Mouse (Mus musculus) left cerebral cortex, adult 6 months (tissue): ENCODE measurements around the gene Ctns. TPM values are rescaled to one million over a fixed set of nuclear protein-coding genes. Genes with fewer than 3 reads are reported as not detected.

Experiments
- long read RNA-seq, 2 experiments: library from polyadenylated mRNA; unstranded; transcript quantifications; one replicate each; pipeline ENCODE4 v2.0.0; 2019 to 2020
- polyA plus RNA-seq: library from polyadenylated mRNA; unstranded; fragments of <200 nt; fragmentation: Nextera tagmentation; gene quantifications from 2 replicates; pipeline ENCODE4 v1.2.3, GENCODE M21; 2021

Gene Ctns
- polyA plus RNA-seq, result 4.9 and 5.3 TPM in 2 replicates
- long read RNA-seq, experiment 1, transcript Ctns-201 (11 exons, 2,570 nt), result major isoform, 12 of 32 reads
- long read RNA-seq, experiment 1, partial matches to known transcripts, result 3 of 32 reads
- long read RNA-seq, experiment 1, other reads (novel, unspliced or antisense), result 15 of 32 reads
- long read RNA-seq, experiment 2, partial matches to known transcripts, result 2 of 4 reads
- long read RNA-seq, experiment 2, other reads (novel, unspliced or antisense), result 0 of 4 reads

DNA sequence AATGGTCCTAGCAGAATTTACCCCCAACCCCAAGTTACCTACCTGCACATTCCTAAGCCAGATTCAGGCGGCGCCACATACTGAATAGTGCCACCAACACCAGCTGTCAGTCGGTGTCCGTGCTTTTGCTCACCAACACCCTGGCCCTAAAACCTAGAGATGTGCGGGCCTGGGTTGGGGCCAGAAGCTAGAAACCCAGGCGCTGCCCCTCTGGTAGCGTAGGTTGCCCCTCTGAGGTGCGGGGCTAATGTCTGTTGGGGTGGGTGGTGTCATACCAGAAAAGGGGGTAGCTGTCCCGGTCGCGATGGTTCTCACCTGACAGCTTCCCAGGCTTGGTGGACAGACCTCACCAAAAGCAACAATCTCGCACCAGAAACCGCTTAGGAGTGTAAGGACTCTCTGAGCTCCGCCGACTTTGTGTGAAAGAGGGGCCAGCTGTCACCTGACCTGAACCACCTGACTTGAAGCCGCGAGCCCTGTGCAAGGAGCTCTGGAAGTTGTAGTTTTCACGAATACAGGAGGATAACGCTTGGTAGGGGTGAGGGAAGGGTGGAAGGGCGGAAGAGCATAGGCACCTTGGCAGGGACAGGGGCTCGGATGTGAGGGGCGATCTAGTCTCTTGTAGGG is at the start of gene Ctns:
Ctns (minus strand) TSS at position 440 of the 627 bp plus-strand sequence.

DNA sequence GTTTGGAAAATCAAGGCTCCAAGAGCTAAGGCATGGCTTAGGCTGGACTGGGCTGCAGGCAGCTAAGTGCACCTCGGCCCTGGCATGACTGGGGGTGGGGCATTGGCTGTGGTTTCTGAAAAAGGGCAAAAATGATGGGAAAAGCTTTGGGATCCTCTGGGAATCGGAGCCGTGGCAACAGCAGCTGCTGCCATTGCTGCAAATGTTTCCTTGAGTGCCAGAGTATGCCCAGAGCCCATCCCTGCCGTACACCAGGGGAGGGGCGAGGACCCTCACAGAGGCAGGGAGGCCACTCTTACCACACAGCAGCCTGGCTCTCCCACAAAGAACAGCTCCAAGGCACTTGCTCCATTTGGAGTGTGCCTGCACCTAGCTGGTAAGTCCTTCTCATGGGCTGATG is 35.1 kb upstream of the Ctns start, which contains the start of gene Trpv1:
Trpv1 (plus strand) TSS at position 301 of the 400 bp plus-strand sequence.

DNA sequence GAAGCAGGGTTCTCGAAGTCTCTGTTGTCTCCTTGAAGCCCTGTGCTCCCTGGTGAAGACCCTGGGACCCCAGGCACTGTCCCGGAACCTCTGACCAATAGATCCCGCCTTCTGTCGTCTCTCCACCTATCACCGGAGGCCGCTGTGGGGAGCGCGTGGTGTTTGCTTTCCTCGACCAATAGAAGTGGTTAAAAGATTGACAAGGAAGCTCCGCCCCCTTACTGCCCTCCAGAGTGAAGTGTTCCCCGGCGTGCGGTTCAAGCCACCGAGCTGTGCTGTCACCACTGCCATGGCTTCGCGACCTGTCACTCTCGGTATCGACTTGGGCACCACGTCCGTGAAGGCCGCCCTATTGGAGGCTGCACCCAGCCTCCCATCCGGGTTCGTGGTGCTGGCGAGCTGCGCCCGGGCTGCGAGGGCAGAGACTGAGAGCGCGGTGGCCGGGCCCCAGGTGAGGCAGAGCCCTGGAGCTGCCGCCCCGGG is 429 bp upstream of the Ctns start, which contains the start of gene Shpk:
Shpk (plus strand) TSS at position 231 of the 483 bp plus-strand sequence.

DNA sequence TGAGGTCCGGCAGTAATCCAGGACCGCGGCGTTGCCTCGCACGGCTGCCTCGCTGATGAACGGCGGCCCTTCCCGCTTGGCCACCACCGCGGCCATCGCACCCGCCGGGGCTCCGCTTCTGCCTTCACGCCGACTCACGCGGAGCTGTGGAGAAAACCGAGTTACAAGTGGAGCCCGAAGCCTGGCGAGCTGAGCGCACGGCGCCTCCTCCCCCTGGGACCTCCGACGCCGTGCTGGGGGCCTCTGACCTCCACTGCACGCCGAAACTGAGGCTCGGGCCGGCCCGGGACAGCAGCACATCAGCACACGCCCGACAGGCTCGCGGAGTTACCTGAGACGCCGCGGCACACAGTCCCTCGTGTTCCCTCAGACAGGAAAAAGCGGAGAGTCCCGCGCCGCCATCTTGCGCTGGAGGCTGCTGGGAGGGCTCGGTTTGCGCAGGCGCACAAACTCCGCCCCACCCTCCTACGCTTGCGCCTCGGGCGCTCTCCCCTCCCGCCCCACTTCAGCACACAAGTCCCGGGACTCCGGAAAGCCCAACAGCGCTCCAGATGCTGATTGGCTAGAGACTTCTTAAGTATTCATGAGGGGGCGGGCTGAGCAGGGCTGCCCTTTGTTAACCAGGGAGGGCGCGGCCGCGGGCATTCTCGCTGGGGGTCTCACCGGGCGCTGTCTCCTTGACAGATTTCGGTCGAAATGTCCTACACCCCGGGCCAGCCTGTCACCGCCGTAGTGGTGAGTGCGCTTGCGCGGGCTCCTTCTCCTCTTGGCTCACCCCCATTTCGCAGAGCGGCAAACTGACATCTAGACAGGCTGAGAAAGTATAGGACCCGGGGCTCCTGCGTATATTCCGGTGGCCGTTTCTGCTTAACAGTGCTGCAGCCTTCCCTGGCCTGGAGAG is 22.0 kb downstream of the Ctns start, which contains the start of the genes Emc6 and Tax1bp3:
Emc6 (minus strand) TSS at position 430 of the 901 bp plus-strand sequence.
Tax1bp3 (plus strand) TSS at position 476 of the 901 bp plus-strand sequence.

DNA sequence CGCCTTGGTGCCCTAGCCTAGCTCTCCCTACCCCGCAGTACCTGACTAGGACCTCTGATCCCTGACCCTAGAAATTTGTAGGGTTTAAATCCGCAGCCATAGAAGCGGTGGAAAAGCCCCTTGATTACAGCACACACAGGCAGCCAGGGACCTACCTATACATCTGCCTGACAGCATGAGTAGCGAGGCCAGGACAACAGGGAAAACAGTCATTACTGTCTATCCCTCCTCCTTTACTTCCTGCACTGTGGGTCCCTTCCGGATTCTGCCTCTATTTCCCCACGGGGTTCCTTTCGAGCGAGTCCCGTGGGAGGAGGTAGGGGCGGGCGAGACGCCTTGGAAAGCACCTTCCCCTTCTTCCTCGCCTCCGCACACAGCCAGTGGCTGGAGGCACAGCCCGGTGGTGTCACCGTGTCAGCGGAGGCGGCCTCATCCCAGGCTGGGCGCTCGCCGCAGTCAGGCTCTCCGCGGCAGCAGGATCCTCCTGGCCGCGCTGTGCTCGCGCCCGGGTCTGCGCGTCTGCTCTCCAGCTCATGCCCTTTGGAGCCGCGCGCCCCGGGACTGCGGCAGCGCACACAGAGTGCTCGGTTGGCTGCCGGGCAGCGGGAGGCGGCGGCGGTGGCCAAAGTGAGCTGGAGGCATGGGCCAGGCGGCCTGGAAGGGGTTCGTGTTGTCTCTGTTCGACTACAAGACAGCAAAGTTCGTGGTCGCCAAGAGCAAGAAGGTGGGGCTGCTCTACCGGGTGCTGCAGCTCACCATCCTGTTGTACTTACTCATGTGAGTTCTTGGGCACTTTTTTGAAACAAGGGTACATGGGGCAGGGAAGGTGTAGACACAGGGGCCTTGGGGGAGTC is 38.7 kb downstream of the Ctns start, which contains the start of gene P2rx5:
P2rx5 (plus strand) TSS at position 465 of the 854 bp plus-strand sequence.

DNA sequence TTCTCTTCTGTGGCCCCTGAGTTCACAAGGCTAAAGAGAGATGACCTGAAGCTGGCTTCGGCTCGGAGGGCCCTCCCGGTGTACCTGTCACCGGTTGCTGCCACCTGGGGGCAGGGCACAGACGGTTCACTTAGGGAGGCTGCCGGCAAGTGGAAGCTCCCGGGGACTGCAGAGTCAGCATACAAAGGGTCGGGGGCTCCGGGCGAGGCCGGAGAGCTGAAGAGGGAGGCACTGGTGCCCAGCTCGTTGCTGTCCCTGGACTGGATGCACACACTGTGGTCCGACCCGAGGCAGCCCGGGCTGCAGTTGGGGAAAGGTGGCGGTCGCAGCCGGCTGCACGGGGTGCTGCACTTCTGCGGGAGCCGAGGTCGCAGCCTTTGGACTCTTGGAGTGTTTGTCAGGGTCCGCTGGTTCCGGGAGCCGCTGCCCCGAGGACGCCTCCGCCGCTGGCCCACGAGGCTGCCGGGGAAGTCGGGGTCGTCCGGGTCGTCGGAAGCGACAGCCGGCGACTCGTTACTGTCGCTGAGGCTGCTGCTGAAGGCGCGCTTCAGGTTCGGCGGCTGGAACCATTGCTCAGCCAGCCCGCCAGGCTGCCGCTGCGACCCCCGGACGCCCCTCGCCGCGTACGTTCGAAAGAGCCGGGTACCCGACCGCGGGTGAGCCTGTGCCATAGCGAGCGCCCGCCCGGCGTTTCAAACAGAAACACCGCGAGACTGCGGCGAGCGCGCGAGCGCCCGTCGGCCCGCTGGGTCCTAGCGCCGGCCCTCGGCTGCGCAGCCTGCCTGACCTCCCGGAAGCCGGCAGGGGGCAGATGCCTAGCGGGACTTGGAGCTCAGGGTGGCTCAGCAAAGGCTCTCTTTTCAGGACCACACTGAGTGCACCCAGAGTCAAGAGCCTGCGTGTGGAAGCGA is 61.0 kb downstream of the Ctns start, which contains the start of gene Haspin:
Haspin (minus strand) TSS at position 704 of the 911 bp plus-strand sequence.

Other genes with a start within 250 kb of the Ctns start
- gene Atp2a3, start 237.9 kb downstream of the Ctns start, polyA plus RNA-seq, result 1.3 and 1.6 TPM in 2 replicates
- gene P2rx1, start 199.9 kb downstream of the Ctns start, polyA plus RNA-seq, result 0.21 and 0.23 TPM in 2 replicates
- gene Camkk1, start 180.0 kb downstream of the Ctns start, polyA plus RNA-seq, result 62.5 and 73.7 TPM in 2 replicates
- gene Ncbp3, start 151.3 kb downstream of the Ctns start, polyA plus RNA-seq, result 2.2 and 2.5 TPM in 2 replicates
- gene Itgae, start 108.5 kb downstream of the Ctns start, polyA plus RNA-seq, result 0.09 and 0.11 TPM in 2 replicates
- gene Haspin, start 60.7 kb downstream of the Ctns start, polyA plus RNA-seq, result 0.09 and 0.11 TPM in 2 replicates
- 0.35 and 0.81 TPM in 2 replicates for gene P2rx5, start 38.6 kb downstream of the Ctns start, polyA plus RNA-seq
- gene Emc6, start 22.0 kb downstream of the Ctns start, polyA plus RNA-seq, result 70.0 and 84.2 TPM in 2 replicates
- 10.2 and 11.4 TPM in 2 replicates for gene Tax1bp3, start 22.0 kb downstream of the Ctns start, polyA plus RNA-seq
- 1.3 and 1.4 TPM in 2 replicates for gene Shpk, start 418 bp upstream of the Ctns start, polyA plus RNA-seq
- not detected in 2 replicates for gene Trpv1, start 35.2 kb upstream of the Ctns start, polyA plus RNA-seq
- gene Trpv3, start 68.3 kb upstream of the Ctns start, polyA plus RNA-seq, result 0.10 and 0.16 TPM in 2 replicates
- 21.8 and 41.0 TPM in 2 replicates for gene Aspa, start 130.6 kb upstream of the Ctns start, polyA plus RNA-seq
- gene Gm49340, start 130.7 kb upstream of the Ctns start, polyA plus RNA-seq, result not detected in 2 replicates
- gene Spata22, start 130.7 kb upstream of the Ctns start, polyA plus RNA-seq, result not detected in 2 replicates
- not detected in 2 replicates for gene Olfr20, start 151.7 kb upstream of the Ctns start, polyA plus RNA-seq
- not detected in 2 replicates for gene Olfr376, start 172.2 kb upstream of the Ctns start, polyA plus RNA-seq
- not detected in 2 replicates for gene Olfr1, start 200.6 kb upstream of the Ctns start, polyA plus RNA-seq
- gene Olfr378, start 229.4 kb upstream of the Ctns start, polyA plus RNA-seq, result not detected in 2 replicates